In the genomic region with DNA sequence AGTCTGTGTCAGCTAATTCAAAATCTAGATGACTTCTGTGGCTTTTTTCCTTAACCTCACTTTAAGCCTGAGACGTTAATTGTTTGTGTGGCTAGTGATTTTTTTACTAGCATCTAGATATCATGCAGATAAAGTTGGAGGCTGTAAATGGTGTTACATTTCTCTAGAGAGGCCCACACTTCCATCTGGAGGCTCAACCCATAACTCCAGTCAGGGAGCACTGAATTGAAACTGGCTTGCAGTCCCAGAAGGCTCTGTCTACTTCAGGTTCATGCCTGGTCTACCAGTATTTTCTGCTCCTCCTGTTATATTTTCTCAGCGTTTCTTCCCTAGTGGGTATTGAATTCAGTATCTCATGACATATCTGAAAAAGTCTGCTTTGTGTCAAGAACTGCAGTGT, we compare ENCODE assay signal across 28 mouse cellular contexts.
"Had no signal": no experiment of that assay in that cellular context is flagged by ENCODE, and none has a peak within 500 bp of the region (broad histone marks: within the 10 kb centered on the region; RNA-seq: fewer than 3 reads in every experiment).

No protein-coding gene starts in this region.

- H3K9me3 ChIP-seq: heart, embryonic 13.5 days; heart, embryonic 15.5 days; hindbrain, embryonic 10.5 days; hindbrain, embryonic 13.5 days; hindbrain, embryonic 15.5 days; intestine, embryonic 15.5 days; limb, embryonic 13.5 days; limb, embryonic 15.5 days; liver, embryonic 12.5 days had no signal

- H3K4me3 ChIP-seq: gastrocnemius, adult 2 months; heart, adult 2 months; heart, embryonic 13.5 days; heart, embryonic 15.5 days; hindbrain, embryonic 10.5 days; hindbrain, embryonic 13.5 days; hindbrain, embryonic 15.5 days; intestine, embryonic 15.5 days; layer of hippocampus, adult 2 months; limb, embryonic 13.5 days; limb, embryonic 15.5 days; liver, embryonic 12.5 days had no signal

- H3K9ac ChIP-seq: heart, embryonic 13.5 days; heart, embryonic 15.5 days; hindbrain, embryonic 13.5 days; hindbrain, embryonic 15.5 days; intestine, embryonic 15.5 days; limb, embryonic 13.5 days; limb, embryonic 15.5 days; liver, embryonic 12.5 days; liver, embryonic 14.5 days had no signal

- H3K27ac ChIP-seq: gastrocnemius, adult 2 months; heart, adult 2 months; heart, embryonic 13.5 days; heart, embryonic 15.5 days; hindbrain, embryonic 10.5 days; hindbrain, embryonic 13.5 days; hindbrain, embryonic 15.5 days; intestine, embryonic 15.5 days; layer of hippocampus, adult 2 months; limb, embryonic 13.5 days; limb, embryonic 15.5 days; liver, embryonic 12.5 days; liver, embryonic 14.5 days had no signal

- H3K36me3 ChIP-seq: heart, embryonic 13.5 days; heart, embryonic 15.5 days; hindbrain, embryonic 10.5 days; hindbrain, embryonic 13.5 days; hindbrain, embryonic 15.5 days; intestine, embryonic 15.5 days; limb, embryonic 13.5 days; limb, embryonic 15.5 days; liver, embryonic 12.5 days had no signal

- H3K27me3 ChIP-seq: heart, embryonic 13.5 days; heart, embryonic 15.5 days; hindbrain, embryonic 13.5 days; hindbrain, embryonic 15.5 days; intestine, embryonic 15.5 days; limb, embryonic 13.5 days; limb, embryonic 15.5 days; liver, embryonic 12.5 days had no signal

- H3K4me2 ChIP-seq: heart, embryonic 11.5 days; heart, embryonic 13.5 days; heart, embryonic 15.5 days; hindbrain, embryonic 13.5 days; hindbrain, embryonic 15.5 days; intestine, embryonic 15.5 days; limb, embryonic 13.5 days; limb, embryonic 15.5 days; liver, embryonic 12.5 days had no signal

- H3K4me1 ChIP-seq: heart, embryonic 13.5 days; heart, embryonic 15.5 days; hindbrain, embryonic 10.5 days; hindbrain, embryonic 13.5 days; hindbrain, embryonic 15.5 days; intestine, embryonic 15.5 days; limb, embryonic 13.5 days; limb, embryonic 15.5 days; liver, embryonic 12.5 days had no signal

- ATAC-seq: inflammation-experienced regulatory T-cells, adult 6 months; intestine, embryonic 15.5 days; intestine, postnatal 0 days; liver, embryonic 12.5 days had no signal

- DNase-seq: gastrocnemius, adult 2 months; gastrocnemius, postnatal 10 days; gastrocnemius, postnatal 25 days; heart, adult 2 months; heart, postnatal 14 days; heart, postnatal 4 days; kidney, adult 18-20 months; kidney, adult 8-10 months; kidney, postnatal 10 days; kidney, postnatal 25 days; kidney, postnatal 4 days; layer of hippocampus, postnatal 36 days; left cerebral cortex, postnatal 4 days; lung, adult 18-20 months had no signal
